Mouse (Mus musculus) spleen, postnatal 36 days (tissue): ENCODE results near the gene F12.

Experiments used
- DNase-seq, 2 experiments: peaks; one replicate each; pipeline ENCODE4 v3.0.0; 2022; ENCODE audit warnings: low spot score in 2 of 2, mixed read lengths in 1 of 2

The F12 gene

GRCm38 (mm10) chr13:55449679-55450441 lies 23.3 kb upstream of the F12 start:
- peak; percentile 89 for DNase-seq

GRCm38 (mm10) chr13:55449205-55449604 lies 22.6 kb upstream of the F12 start:
- peak in 1 of 2 experiments; percentile 52 for DNase-seq

- no peak for DNase-seq
Measured at GRCm38 (mm10) chr13:55448131-55448530, 21.5 kb upstream of the F12 start.

DNA sequence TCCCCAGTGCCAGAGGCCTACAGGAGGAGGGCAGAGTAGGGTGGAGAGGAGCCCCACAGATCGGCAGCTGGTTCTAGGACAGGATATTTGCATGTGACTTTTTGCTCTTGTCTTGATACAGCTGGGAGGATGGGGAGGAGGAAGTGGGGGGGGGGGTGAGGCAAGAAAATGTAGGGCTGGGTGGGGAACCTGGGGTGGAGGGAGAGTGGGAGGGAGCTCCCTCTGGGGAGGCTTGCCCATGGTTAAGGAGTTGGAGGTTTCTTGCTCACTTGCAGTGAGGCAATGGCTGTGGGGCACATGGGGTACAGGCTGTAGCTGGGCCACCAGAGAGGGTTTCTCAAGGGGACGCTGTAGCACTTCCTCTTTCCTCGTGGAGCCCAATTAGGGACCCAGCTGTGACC lies 20.9 kb upstream of the F12 start:
- DNase-seq: peak; percentile 85 to 86

DNA sequence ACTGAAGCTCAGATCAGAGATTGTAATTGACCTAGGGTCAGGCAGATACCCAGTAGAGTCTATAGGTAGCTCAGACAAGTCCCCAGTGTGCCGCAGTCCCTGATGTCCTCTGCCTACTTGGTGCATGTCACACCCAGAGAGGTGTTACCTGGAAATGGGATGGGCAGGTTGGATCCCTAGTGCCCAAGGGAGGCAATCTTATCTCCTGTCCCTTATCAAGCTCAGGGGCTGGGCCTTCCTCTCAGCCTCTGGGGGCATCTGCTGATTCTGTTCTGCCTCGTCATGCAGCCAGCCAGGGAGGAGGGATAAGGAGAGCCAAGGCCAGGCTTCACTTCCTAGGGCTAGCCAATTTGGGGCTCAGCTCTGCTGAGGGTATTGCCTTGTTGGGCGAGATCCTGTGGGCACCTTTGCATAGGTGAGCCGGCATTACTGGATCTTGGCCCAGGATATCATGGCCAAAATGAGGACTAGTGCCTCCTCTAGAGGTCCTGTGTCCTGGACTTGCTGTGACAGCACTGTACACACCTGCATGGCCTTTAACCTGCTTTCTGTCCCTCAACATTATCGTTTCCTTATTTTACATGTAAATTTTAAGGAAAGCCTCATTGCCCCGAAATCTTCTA lies 20.0 kb upstream of the F12 start:
- DNase-seq: peak; percentile 47 to 59

- peak in 1 of 2 experiments; percentile 50 for DNase-seq
Measured at GRCm38 (mm10) chr13:55445361-55446091, 18.9 kb upstream of the F12 start.

GRCm38 (mm10) chr13:55444937-55445315 lies 18.3 kb upstream of the F12 start, which contains the start of gene Grk6:
Gene Grk6, plus strand, starts transcription at chr13:55445072.
- DNase-seq: peak; percentile 100

GRCm38 (mm10) chr13:55444286-55444936 lies 17.8 kb upstream of the F12 start:
- DNase-seq: peak; percentile 92 to 94

- DNase-seq: no peak
Measured at GRCm38 (mm10) chr13:55443799-55444285, 17.2 kb upstream of the F12 start.

- DNase-seq: peak; percentile 74 to 81
Measured at GRCm38 (mm10) chr13:55437111-55437629, 10.6 kb upstream of the F12 start.

GRCm38 (mm10) chr13:55431889-55432685 lies 5.5 kb upstream of the F12 start:
- DNase-seq: peak; percentile 85

DNA sequence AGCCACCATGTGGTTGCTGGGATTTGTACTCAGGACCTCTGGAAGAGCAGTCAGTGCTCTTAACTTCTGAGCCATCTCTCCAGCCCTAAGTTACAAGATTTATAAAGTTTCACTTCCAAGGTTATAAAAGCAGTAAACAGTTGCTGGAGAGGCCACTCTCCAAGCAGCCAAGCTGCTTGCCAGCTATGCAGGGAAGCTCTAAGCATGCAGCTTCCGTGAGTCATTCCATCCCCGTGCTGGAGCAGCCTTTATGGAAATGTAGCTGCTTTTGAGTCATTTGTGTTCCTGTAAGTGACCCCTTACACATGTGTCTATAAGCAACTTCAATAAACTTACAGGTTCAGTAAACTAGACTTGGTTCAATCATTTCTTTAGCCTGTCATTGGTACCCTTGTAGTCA lies 4.0 kb upstream of the F12 start:
- no peak for DNase-seq

DNA sequence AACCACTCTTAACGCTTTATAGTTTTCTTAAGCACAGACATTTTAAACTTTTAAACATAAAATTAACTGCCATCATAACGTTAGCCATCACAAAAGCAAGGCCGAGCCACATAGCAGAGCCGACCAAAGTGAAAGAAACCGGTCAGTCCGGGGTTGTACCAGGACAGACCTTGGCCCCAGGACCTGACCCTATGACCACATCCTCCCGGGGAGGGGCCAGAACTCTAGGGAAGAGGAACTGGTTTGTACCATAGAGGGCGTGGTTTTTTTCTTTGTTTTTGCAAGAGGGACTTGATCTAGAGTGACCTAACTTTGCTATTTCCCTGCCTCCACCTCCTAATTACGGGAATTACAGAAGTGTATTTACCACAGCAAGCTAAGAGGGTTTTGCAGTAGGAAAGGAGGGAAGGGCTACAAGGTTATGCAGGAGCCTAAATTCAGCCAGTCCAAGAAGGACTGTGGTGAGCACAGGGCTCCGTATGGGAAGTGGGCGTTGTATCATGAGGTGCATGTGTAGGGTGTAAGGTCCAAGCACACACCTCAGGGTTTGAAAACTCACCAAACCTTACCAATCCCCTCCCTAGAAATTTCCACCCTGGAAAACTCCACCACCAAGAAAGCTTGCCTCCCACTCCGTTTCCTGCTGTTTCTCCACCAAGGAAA lies 2.8 kb upstream of the F12 start:
- DNase-seq: peak; percentile 83 to 88

DNA sequence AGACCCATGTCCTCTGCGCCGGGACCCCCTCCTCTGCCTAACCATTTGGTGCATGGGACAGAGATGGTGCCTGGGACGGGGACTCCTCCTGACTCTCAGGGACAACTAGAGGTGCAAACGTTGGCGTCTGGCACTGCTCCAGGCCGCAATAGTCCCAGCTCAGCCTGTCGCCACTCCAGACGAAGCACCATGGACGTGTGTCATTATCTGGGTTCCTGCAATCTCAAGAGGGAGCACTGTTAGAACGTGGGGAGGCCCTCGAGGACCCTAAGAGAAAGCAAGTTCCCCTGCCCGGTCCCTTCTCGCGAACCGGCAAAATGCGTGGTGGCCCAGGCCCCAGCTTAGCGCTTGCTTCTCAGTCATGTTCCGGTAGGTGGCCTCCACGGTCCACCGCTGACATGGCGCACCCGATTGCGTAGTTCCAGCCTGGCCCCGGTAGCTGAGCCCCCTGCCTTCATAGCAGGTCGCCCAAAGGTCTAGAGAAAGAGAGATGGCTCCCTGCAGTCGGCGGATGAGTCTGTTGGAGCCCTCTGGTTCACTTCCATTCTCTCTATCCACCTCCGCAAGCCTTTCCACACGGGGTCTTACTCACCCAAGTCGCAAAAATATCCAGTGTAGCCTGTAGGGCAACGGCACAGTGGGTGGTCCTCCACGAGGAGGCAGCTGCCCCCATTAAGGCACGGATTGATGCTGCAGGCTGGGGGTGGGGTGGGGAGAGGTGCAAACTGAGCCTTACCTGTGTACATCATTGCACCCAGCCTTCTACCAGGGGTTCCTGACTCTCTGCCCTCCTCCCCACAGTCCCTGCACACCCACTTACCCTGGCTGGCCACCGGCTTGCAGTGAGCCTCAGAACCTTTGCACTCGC lies 5.4 kb downstream of the F12 start:
- peak; percentile 78 to 79 for DNase-seq

- no peak for DNase-seq
Measured at GRCm38 (mm10) chr13:55420018-55420932, 6.3 kb downstream of the F12 start.

- no peak for DNase-seq
Measured at GRCm38 (mm10) chr13:55419142-55419541, 7.5 kb downstream of the F12 start.

DNA sequence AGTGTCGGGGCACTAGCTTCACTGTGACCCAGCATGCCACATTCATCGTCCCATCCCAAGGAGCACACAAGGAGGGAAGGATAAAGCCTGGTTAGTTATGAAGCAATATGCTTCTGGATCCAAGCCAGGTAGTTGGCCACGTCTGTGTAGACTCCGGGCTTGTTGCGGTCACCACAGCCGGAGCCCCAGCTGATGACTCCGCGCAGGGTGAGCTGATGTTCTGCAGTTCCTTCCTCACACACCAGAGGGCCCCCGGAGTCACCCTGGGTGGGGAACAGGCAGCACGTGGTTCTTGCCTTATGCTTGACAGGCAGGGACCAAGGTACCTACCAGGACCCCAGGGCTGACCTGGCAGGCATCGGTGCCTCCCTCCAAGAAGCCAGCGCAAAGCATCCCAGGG lies 8.6 kb downstream of the F12 start:
- DNase-seq: peak; percentile 85 to 90

- no peak for DNase-seq
Measured at GRCm38 (mm10) chr13:55414743-55415380, 11.7 kb downstream of the F12 start, which contains the start of gene Pfn3. Gene Pfn3, minus strand, starts transcription at chr13:55415232.
